Mouse (Mus musculus): ENCODE data around the gene Ccdc177.
A peak's percentile ranks its signal among the peaks of the same experiment; 100 is the strongest.
"Not testable (repeated sequence)": the region's sequence is repeated elsewhere in the genome, so short reads cannot be mapped to it uniquely, and the experiment has no call there.

Gene Ccdc177

DNA sequence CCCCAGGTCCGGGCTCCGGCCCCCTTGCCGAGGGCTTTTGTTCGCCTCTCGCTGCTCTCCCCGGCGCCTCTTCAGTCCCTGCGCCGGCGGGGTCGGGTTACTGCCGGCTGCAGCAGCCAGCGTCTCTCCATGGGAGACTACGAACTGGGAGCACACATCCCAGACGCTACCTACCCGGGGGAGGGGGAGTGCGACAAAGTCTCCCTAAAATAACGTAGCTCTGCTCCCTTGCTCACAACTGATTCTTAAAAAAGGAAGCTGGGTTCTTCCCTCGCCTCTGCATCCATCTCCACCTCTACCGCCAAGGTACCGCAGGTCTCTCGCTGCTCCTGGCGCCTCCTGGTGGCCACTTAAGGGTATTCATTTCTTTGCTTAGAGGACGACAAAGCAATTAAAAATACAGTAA lies at the start of gene Ccdc177:
Gene Ccdc177 (minus strand): TSS at position 292 of the 406 bp plus-strand sequence.
- peak; percentile 82 for DNase-seq (ENCODE audit: low spot score)

GRCm38 (mm10) chr12:80810005-80810404 lies 49.5 kb upstream of the Ccdc177 start:
- no peak for DNase-seq (ENCODE audit: low spot score)

- DNase-seq (ENCODE audit: low spot score), result no peak
Observed at GRCm38 (mm10) chr12:80807451-80808085, 47.1 kb upstream of the Ccdc177 start.

DNA sequence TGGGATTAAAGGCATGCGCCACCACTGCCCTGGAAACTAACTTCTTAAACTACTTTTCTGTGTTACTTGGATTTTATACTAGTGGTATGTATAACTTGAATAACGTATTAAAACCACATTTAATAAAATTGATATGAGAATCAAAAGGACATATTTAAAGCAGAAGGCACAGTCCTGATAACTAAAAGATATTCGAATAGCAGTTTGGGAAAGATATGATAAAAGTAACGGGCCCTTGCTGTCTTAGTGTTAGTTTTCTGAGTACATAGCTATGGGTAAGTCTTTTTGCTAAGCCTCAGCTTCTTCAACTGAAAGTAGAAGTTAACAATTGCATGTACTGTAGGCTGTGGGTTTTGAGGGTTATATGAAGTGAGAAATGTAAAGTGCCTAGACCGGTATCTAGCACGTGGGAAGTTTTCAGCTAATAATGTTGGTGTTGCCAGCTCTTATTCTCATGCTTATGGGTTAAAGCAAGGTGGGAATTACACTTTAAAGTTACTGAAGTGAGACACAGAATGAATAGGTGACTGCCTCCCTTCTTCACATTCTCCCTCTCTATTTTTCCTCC lies 44.5 kb upstream of the Ccdc177 start:
- DNase-seq (ENCODE audit: low spot score), result no peak

GRCm38 (mm10) chr12:80803924-80804323 lies 43.4 kb upstream of the Ccdc177 start:
- no peak for DNase-seq (ENCODE audit: low spot score)

GRCm38 (mm10) chr12:80801443-80801842 lies 41.0 kb upstream of the Ccdc177 start:
- DNase-seq (ENCODE audit: low spot score), result peak; percentile 24

- no peak for DNase-seq (ENCODE audit: low spot score)
Observed at GRCm38 (mm10) chr12:80800156-80800555, 39.7 kb upstream of the Ccdc177 start.

DNA sequence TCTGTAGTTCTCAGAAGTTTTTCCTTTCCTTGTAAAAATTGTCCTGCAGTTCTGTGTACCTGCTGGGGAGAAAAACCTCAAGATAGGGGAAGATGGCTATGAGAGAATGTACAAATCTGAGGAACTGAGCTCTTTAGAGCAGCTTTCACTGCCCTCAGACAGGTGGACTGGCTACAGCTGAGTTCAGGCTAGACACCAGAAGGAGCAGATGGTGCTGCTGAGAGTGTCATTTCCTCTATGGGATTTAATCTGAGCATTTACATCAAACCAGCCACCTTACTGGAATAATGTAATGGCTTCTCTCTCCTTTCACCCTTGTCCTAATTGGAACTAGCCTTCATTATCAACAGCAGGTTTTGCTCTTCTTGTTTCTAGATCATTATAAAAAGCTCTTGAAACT lies 37.8 kb upstream of the Ccdc177 start:
- DNase-seq (ENCODE audit: low spot score), result no peak

- peak; percentile 65 for DNase-seq (ENCODE audit: low spot score)
Observed at GRCm38 (mm10) chr12:80794935-80795785, 34.7 kb upstream of the Ccdc177 start.

GRCm38 (mm10) chr12:80794522-80794921 lies 34.0 kb upstream of the Ccdc177 start:
- DNase-seq (ENCODE audit: low spot score), result no peak

DNA sequence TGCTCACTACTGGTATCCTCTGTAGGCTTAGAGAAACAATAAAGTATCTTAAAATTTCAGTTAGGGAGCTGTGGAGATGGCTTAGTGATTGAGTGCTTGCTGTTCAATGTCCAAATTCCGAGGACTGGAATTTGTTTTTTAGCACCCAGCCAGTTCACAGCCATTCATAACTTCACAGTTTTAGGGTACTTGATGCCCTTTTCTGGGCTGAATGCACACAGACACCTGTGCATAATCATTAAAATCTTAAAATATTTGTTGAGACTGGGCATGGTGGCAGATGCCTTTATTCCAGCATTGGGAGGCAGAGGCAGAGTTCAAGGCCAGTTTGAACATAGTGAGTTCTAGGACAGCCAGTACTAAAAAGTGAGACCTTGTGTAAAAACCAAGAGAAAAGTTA lies 33.0 kb upstream of the Ccdc177 start:
- no peak for DNase-seq (ENCODE audit: low spot score)

GRCm38 (mm10) chr12:80792867-80793266 lies 32.4 kb upstream of the Ccdc177 start:
- DNase-seq (ENCODE audit: low spot score), result peak; percentile 90

DNA sequence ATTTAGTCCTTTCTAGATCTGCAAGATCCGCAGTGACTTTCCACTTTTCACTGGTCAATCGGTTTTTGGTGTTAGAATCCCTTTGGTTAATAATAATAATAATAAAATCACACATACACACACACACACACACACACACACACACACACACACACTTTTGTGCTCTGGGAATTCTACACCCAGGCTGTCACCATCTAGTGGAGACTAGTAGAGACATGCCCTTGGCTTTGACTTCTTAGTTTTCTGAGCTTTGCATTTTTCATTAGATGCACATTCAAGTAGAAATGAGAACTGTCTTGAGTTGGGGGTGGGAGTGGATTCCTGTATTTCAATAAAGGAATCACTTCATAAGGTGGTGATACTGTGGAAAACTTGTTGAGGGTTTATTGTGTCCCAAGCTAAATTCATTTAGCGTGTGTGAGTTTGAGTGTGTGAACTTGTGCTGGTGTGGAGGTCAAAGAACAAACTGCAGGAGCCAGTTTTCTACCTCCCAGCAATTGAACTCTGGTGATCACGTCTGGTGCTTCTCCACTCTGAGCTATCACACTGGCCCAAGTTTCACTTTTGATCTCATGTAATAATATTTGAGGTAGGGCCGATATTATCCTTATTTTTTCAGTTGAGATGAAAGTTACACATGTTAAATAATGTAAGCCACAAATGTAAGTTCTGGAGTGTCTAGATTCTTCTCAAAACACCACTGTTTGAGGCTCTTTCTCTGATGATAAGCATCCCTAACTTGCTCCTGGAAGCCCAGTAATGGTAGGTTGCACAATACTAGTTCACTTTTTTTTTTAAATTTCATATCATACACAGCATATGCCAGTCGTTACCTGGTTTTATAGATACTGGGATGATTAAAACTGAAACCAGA lies 31.3 kb upstream of the Ccdc177 start:
- DNase-seq (ENCODE audit: low spot score), result peak; percentile 27

GRCm38 (mm10) chr12:80790700-80791570 lies 30.4 kb upstream of the Ccdc177 start:
- peak; percentile 81 for DNase-seq (ENCODE audit: low spot score)

GRCm38 (mm10) chr12:80789849-80790694 lies 29.6 kb upstream of the Ccdc177 start, which contains the start of gene Susd6:
TSS of gene Susd6 (plus strand) at chr12:80790510.
- DNase-seq (ENCODE audit: low spot score), result peak; percentile 98

GRCm38 (mm10) chr12:80789276-80789675 lies 28.8 kb upstream of the Ccdc177 start:
- DNase-seq (ENCODE audit: low spot score), result not testable (repeated sequence)

GRCm38 (mm10) chr12:80788188-80788587 lies 27.7 kb upstream of the Ccdc177 start:
- DNase-seq (ENCODE audit: low spot score), result no peak

DNA sequence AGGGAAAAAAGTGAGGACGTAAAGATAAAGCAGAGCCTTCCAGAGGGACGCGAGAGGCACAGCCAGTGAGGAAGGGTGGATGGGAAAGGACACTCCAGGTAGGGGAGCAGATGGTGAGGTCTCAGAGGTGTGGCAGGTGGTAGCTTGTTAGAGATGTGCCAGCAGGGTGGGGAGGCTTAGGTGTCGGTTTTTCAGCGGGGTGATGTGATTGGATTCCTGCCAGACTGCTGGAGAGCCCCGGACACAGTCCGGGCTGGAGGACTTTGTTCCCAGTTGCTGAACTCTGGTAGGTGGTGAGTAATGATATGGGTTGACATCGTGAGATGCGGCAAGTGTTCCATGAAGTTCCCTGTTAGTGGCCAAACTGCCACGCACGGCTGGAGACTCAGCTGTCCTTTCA lies 27.1 kb upstream of the Ccdc177 start:
- no peak for DNase-seq (ENCODE audit: low spot score)

DNA sequence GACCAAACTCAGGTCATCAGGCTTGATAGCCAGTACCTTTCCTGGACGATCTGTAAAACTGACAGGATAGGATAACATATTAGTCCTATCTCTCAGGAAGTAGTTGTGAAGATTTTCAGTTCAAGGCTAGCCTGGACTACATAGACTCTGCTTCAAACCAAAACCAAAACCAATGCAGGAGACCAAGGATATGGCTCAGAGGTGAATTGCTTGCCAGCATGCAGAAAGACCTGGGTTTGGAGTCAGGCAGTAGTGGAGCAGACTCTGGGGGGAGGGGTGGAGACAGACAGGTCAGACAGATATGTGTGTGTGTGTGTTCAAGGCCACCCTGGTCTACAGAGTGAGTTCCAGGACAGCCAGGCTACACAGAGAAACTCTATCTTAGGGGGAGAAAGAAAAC lies 26.1 kb upstream of the Ccdc177 start:
- peak; percentile 16 for DNase-seq (ENCODE audit: low spot score)

DNA sequence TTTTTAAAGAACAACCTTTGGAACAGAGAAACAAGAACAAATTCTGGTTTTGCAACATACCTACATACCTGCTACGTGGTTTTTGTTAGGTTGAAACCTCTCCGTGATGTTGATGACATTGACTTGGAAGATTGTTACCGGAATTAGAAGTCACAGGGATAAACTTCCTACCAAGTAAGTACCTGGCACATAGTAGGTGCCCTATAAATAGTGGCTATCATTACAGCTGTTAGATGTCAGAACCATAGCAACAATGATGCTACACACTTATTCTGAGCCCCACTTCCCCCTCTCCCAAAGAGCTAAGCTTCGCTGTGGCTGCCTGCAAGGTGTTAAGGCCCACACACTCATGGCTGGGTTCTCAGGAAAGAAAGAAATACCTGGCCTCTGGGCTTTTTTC lies 25.1 kb upstream of the Ccdc177 start:
- no peak for DNase-seq (ENCODE audit: low spot score)

Data from T-cell, adult 2 months (primary cell).